Mouse (Mus musculus): ENCODE measurements around the gene Synj2. TPM values are rescaled to one million over a fixed set of nuclear protein-coding genes. Genes with fewer than 3 reads are reported as not detected.

Gene Synj2
- 2.4 and 3.7 TPM in 2 replicates for polyA plus RNA-seq (2015; fragmentation: Nextera tagmentation; extraction: Ambion mirVana)

DNA sequence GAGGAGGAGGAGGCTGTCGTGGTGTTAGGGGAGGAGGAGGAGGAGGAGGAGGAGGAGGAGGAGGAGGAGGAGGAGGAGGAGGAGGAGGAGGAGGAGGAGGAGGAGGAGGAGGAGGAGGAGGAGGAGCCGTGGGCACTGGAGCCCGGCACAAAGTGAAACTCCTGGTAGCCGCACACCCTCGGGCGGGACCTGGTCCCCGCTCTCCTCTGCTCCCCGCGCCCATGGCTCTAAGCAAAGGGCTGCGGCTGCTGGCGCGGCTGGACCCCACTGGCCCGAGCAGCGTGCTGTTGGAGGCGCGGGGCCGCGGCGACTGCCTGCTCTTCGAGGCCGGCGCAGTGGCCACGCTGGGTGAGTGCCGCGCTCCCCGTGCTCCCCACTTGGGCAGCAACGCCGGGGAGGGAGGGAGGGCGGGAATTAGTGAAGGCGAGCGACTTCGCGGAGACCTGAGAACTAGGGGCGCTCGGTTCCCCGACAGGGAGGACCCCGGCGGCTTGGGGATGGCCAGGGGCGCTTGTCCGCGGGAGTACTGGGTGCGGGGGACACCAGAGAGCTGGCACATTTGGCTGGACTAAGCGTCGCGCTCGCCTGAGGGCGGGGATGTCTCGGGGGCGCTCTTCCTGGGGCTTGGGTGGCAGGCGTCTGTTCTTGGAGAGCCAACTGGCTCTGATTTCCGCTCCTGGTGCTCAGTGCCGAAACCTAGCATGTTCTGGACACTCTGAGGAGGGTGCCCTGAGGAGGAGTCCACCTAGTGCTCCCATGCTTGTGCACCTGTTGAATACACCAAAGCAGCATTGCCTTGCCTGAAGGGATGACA, at the start of gene Synj2:
Synj2 (plus strand) TSS at position 51 of the 814 bp plus-strand sequence.
- DNase-seq (ENCODE audit: low spot score) = peak; percentile 60
- H3K27ac ChIP-seq = peak within 1 kb of the TSS; percentile 68; the same call in 1 of the 2 replicates
- H3K4me3 ChIP-seq (replicated peaks; ENCODE audit: low read depth, low read length) = peak within 1 kb of the TSS; percentile 59
- H3K27me3 ChIP-seq (ENCODE audit: insufficient read depth, low read length) = no peaks in the 10 kb centered on the region
- no peaks in the 10 kb centered on the region for H3K4me1 ChIP-seq (replicated peaks; ENCODE audit: insufficient read depth, low read length)
- no peak for TF ChIP-seq CTCF (IDR thresholded peaks at IDR 0.05; ENCODE audit: low read depth)
- ATAC-seq (replicated peaks; ENCODE audit: low FRiP score, low read depth) = peak; percentile 64
- no peaks in the 10 kb centered on the region for H3K36me3 ChIP-seq (ENCODE audit: insufficient read depth, low read length)
- no peaks in the 10 kb centered on the region for H3K9me3 ChIP-seq (replicated peaks; ENCODE audit: low read length)
- peak within 1 kb of the TSS; percentile 52 for H3K9ac ChIP-seq (ENCODE audit: low read depth, low read length)
- WGBS = 1% methylated on average over 48 of the region's 52 CpGs
- H3K4me2 ChIP-seq (ENCODE audit: low read length) = peak within 1 kb of the TSS; percentile 65

GRCm38 (mm10) chr17:5891933-5892683, 49.0 kb upstream of the Synj2 start:
- no peak for TF ChIP-seq CTCF (IDR thresholded peaks at IDR 0.05; ENCODE audit: low read depth)
- Histone ChIP-seq H3K9me3 (replicated peaks; ENCODE audit: low read length) (no peaks in the 10 kb centered on the region), H3K4me1 (replicated peaks; ENCODE audit: insufficient read depth, low read length) (peaks cover 3% of the 10 kb centered on the region; the same call in 1 of the 2 replicates), H3K9ac (ENCODE audit: low read depth, low read length) (no peak overlapping the region), H3K27me3 (ENCODE audit: insufficient read depth, low read length) (no peaks in the 10 kb centered on the region), H3K36me3 (ENCODE audit: insufficient read depth, low read length) (no peaks in the 10 kb centered on the region), H3K4me2 (ENCODE audit: low read length) (no peak overlapping the region), H3K27ac (peak overlapping the region; percentile 27; the same call in 1 of the 2 replicates), H3K4me3 (replicated peaks; ENCODE audit: low read depth, low read length) (no peak overlapping the region)
- DNase-seq (ENCODE audit: low spot score) = no peak
- WGBS = 73% methylated on average over 9 of the region's 9 CpGs
- ATAC-seq (replicated peaks; ENCODE audit: low FRiP score, low read depth) = 0 out of 2 replicates have a peak, but pooled peaks have one; percentile 17

DNA sequence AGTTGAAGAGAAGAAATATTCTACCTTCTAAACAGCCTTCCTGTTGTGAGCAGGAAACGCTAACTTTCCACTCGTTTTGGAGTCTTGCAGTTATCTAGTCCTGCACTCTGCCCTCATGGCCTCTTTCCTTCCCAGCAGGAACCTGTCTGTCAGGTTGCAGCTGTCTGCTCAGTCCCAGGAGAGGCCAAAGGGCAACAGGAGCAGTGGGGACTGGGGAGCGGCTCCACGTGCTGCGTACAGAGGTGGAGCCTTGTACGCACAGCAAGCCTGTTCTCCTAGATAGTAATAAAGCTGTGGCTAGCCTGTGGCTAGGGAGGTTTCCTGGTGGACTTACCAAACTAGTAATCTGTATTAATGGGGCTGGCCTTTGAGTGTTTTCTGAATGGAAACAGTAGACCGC, 48.0 kb upstream of the Synj2 start:
- H3K27ac ChIP-seq = peak overlapping the region; percentile 27; the same call in 1 of the 2 replicates

DNA sequence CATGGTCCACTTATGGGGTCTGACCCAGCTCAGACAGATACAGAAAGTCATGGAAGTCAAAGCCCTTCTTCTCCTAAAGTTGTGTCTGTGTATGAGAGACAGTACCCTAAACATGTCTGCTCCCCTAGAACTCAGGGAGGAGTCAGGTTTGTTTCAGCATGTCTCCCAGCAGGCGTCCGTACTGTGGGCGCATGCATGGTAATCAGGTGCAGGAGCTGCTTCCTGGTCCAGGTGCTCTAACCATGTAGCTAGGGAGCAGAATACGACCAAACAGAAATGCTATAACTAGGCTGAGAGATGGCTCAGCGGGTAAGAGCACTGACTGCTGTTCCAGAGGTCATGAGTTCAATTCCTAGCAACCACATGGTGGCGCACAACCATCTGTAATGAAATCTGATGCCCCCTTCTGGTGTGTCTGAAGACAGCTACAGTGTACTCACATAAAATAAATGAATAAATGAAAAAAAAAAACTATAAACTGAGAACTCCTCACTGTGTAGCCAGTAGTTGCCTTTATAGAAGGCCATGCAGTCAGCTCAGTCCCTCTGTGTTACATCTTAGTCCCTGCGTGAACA, 47.4 kb upstream of the Synj2 start:
- peak; percentile 54 for TF ChIP-seq CTCF (IDR thresholded peaks at IDR 0.05; ENCODE audit: low read depth)
- H3K4me2 ChIP-seq (ENCODE audit: low read length) = no peak overlapping the region
- DNase-seq (ENCODE audit: low spot score) (no peak), ATAC-seq (replicated peaks; ENCODE audit: low FRiP score, low read depth) (no peak)
- H3K27me3 ChIP-seq (ENCODE audit: insufficient read depth, low read length) = no peaks in the 10 kb centered on the region
- H3K9me3 ChIP-seq (replicated peaks; ENCODE audit: low read length) = no peaks in the 10 kb centered on the region
- no peak overlapping the region for H3K9ac ChIP-seq (ENCODE audit: low read depth, low read length)
- no peaks in the 10 kb centered on the region for H3K36me3 ChIP-seq (ENCODE audit: insufficient read depth, low read length)
- peak overlapping the region; percentile 27; the same call in 1 of the 2 replicates for H3K27ac ChIP-seq
- no peaks in the 10 kb centered on the region for H3K4me1 ChIP-seq (replicated peaks; ENCODE audit: insufficient read depth, low read length)
- 73% methylated on average over 7 of the region's 7 CpGs for WGBS
- no peak overlapping the region for H3K4me3 ChIP-seq (replicated peaks; ENCODE audit: low read depth, low read length)

More for the DNA sequence above, 48.0 kb upstream of the Synj2 start:
- peak; percentile 49 for DNase-seq (ENCODE audit: low spot score)
- H3K4me3 ChIP-seq (replicated peaks; ENCODE audit: low read depth, low read length) = no peak overlapping the region
- H3K9ac ChIP-seq (ENCODE audit: low read depth, low read length) = no peak overlapping the region
- H3K4me2 ChIP-seq (ENCODE audit: low read length) = no peak overlapping the region
- peak; percentile 82 for ATAC-seq (replicated peaks; ENCODE audit: low FRiP score, low read depth)
- H3K4me1 ChIP-seq (replicated peaks; ENCODE audit: insufficient read depth, low read length) = no peaks in the 10 kb centered on the region
- 26% methylated on average over 7 of the region's 7 CpGs for WGBS
- H3K27me3 ChIP-seq (ENCODE audit: insufficient read depth, low read length) = no peaks in the 10 kb centered on the region
- H3K9me3 ChIP-seq (replicated peaks; ENCODE audit: low read length) = no peaks in the 10 kb centered on the region
- no peaks in the 10 kb centered on the region for H3K36me3 ChIP-seq (ENCODE audit: insufficient read depth, low read length)
- no peak for TF ChIP-seq CTCF (IDR thresholded peaks at IDR 0.05; ENCODE audit: low read depth)

DNA sequence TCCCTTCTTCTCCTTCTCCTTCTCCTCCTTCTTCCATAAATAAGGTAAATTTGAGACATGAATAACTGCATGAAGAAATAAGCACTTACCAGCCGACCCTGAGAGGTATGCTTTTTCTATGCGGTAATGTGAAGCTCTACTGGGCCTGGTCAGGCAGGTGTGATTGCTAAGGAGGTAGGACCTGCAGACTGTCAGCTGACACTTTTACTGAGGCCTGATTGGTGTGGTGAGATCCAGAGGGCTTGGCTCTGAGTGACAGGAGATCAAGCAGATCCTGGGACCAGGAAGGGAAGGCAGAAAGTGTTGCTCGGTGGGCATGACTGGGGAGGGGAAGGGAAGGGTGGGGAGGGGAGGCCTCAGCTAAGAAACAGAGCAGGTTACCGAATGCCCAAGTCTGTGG, 45.0 kb upstream of the Synj2 start:
- H3K36me3 ChIP-seq (ENCODE audit: insufficient read depth, low read length) = peaks cover 11% of the 10 kb centered on the region; the same call in 1 of the 2 replicates
- no peak overlapping the region for H3K4me3 ChIP-seq (replicated peaks; ENCODE audit: low read depth, low read length)
- TF ChIP-seq CTCF (IDR thresholded peaks at IDR 0.05; ENCODE audit: low read depth) = no peak
- H3K27ac ChIP-seq = no peak overlapping the region
- H3K9ac ChIP-seq (ENCODE audit: low read depth, low read length) = no peak overlapping the region
- H3K4me2 ChIP-seq (ENCODE audit: low read length) = no peak overlapping the region
- no peak for DNase-seq (ENCODE audit: low spot score)
- 51% methylated on average over 4 of the region's 4 CpGs for WGBS
- H3K9me3 ChIP-seq (replicated peaks; ENCODE audit: low read length) = no peaks in the 10 kb centered on the region
- H3K4me1 ChIP-seq (replicated peaks; ENCODE audit: insufficient read depth, low read length) = no peaks in the 10 kb centered on the region
- ATAC-seq (replicated peaks; ENCODE audit: low FRiP score, low read depth) = peak; percentile 68; the same call in 1 of the 2 replicates
- no peaks in the 10 kb centered on the region for H3K27me3 ChIP-seq (ENCODE audit: insufficient read depth, low read length)

DNA sequence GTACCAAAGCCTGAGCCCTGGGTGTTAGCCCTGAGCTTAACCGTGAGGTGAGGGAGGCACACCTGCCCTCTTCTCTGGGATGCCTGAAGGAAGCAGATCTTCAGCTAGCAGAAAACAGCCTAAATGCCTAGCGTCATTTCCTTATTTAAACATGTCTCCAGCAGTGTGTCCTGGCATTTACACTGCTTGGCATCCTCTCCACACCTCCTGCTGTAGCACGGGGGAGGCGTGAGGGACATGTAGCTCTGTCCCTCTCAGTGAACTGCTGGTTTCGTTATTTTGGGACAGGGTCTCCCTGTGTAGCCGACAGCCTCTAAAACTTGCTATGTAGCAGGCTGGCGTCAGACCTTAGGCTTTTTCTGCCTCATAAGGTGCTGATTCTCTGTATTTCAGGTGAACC, 44.5 kb upstream of the Synj2 start:
- no peaks in the 10 kb centered on the region for H3K9me3 ChIP-seq (replicated peaks; ENCODE audit: low read length)
- ATAC-seq (replicated peaks; ENCODE audit: low FRiP score, low read depth) (no peak), DNase-seq (ENCODE audit: low spot score) (no peak)
- H3K4me3 ChIP-seq (replicated peaks; ENCODE audit: low read depth, low read length) = no peak overlapping the region
- no peaks in the 10 kb centered on the region for H3K27me3 ChIP-seq (ENCODE audit: insufficient read depth, low read length)
- TF ChIP-seq CTCF (IDR thresholded peaks at IDR 0.05; ENCODE audit: low read depth) = no peak
- WGBS = 82% methylated on average over 7 of the region's 7 CpGs
- H3K9ac ChIP-seq (ENCODE audit: low read depth, low read length) = no peak overlapping the region
- peaks cover 16% of the 10 kb centered on the region for H3K36me3 ChIP-seq (ENCODE audit: insufficient read depth, low read length)
- H3K4me1 ChIP-seq (replicated peaks; ENCODE audit: insufficient read depth, low read length) = no peaks in the 10 kb centered on the region
- no peak overlapping the region for H3K27ac ChIP-seq
- H3K4me2 ChIP-seq (ENCODE audit: low read length) = no peak overlapping the region
